Mouse (Mus musculus): ENCODE data around the gene Hey2. TPM values are rescaled to one million over a fixed set of nuclear protein-coding genes. Genes with fewer than 3 reads are reported as not detected.

Hey2 gene
- total RNA-seq, 2 experiments from 2014 or later = not detected

- ATAC-seq (replicated peaks; ENCODE audit: low FRiP score, poor library complexity, severe bottlenecking) = no peak
Measured at GRCm38 (mm10) chr10:30796469-30797261, 45.9 kb downstream of the Hey2 start.

GRCm38 (mm10) chr10:30791016-30791415 is 51.6 kb downstream of the Hey2 start:
- ATAC-seq (replicated peaks; ENCODE audit: low FRiP score, poor library complexity, severe bottlenecking) = no peak

DNA sequence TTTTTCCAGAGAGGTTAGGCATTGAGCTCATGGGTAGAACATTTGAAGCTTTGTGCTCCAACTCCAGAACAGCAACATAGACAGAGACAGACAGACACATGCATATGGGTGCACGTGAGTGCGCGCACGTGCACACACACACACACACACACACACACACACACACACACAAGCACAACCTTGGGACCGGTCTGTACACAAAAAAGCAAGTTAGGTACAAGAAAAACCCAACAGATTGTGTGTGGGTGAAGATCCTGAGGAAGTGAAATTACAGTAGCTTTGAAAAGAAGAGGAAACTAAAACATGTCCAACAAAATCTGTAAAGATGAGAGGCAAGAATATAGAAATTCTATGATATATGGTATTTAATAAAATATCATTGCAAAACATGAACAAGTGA is 53.1 kb downstream of the Hey2 start:
- ATAC-seq (replicated peaks; ENCODE audit: low FRiP score, poor library complexity, severe bottlenecking) = no peak

DNA sequence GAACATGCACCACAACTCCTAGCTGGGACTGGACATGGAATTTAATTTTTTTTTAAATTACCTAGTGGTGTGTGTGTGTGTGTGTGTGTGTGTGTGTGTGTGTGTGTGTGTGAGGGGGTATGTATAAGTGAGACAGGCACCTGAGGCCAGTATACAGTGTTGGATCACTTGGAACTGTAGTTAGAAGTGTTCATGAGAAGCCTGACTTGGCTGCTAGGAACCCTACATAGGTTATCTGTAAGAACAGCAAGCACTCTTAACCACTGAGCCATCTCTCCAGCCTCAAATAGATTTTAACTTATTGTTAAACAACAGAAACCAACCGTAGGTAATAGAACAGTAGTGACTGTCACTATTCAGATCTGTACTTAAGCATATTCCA is 54.3 kb downstream of the Hey2 start:
- no peak for ATAC-seq (replicated peaks; ENCODE audit: low FRiP score, poor library complexity, severe bottlenecking)

- ATAC-seq (replicated peaks; ENCODE audit: low FRiP score, poor library complexity, severe bottlenecking) = peak; percentile 60
Measured at GRCm38 (mm10) chr10:30787684-30788339, 54.8 kb downstream of the Hey2 start.

- no peak for ATAC-seq (replicated peaks; ENCODE audit: low FRiP score, poor library complexity, severe bottlenecking)
Measured at GRCm38 (mm10) chr10:30786103-30786754, 56.4 kb downstream of the Hey2 start.

Other genes with a start within 250 kb of the Hey2 start
- gene Trmt11, start 242.1 kb downstream of the Hey2 start, total RNA-seq (2015; ENCODE audit: low replicate concordance) = 9.6 and 13.8 TPM in 2 replicates
- 6.3 and 12.4 TPM in 2 replicates for gene Trmt11, start 242.1 kb downstream of the Hey2 start, total RNA-seq (2017; ENCODE audit: low replicate concordance)
- 11.0 and 24.5 TPM in 2 replicates for gene Hint3, start 213.2 kb downstream of the Hey2 start, total RNA-seq (2015; ENCODE audit: low replicate concordance)
- gene Hint3, start 213.2 kb downstream of the Hey2 start, total RNA-seq (2017; ENCODE audit: low replicate concordance) = 13.1 and 16.7 TPM in 2 replicates
- gene Ncoa7, start 39.5 kb downstream of the Hey2 start, total RNA-seq (2015; ENCODE audit: low replicate concordance) = 129 and 168 TPM in 2 replicates
- gene Ncoa7, start 39.5 kb downstream of the Hey2 start, total RNA-seq (2017; ENCODE audit: low replicate concordance) = 257 and 280 TPM in 2 replicates